Mouse (Mus musculus) hindbrain, embryonic 16.5 days (tissue): Measurements from ENCODE around the gene Cwc22. TPM values are rescaled to one million over a fixed set of nuclear protein-coding genes. Genes with fewer than 3 reads are reported as not detected.

ENCODE experiments used
- ATAC-seq: fragments of 200-750 bp; cut with Nextera tagmentation; 2 replicates; pipeline ENCODE4 v1.8.0; 2017; ENCODE audit warnings: moderate TSS enrichment, moderate library complexity
- H3K27ac ChIP-seq: fragments of 300-500 bp; sonication (generic); 2 replicates; pipeline ENCODE4 v1.5.1; 2014; ENCODE audit warnings: low read depth, mild to moderate bottlenecking, control low read depth, low read length, moderate library complexity
- H3K27me3 ChIP-seq: fragments of 300-500 bp; sonication (generic); replicated peaks from 2 replicates; pipeline ENCODE4 v1.6.1; 2014; ENCODE audit warnings: low read length; ENCODE audit not compliant: control insufficient read depth, insufficient read depth
- H3K36me3 ChIP-seq: fragments of 300-500 bp; sonication (generic); 2 replicates; pipeline ENCODE4 v1.6.1; 2014; ENCODE audit warnings: mild to moderate bottlenecking, low read length, moderate library complexity, mixed read lengths; ENCODE audit not compliant: control insufficient read depth, insufficient read depth
- H3K4me1 ChIP-seq: fragments of 300-500 bp; sonication (generic); 2 replicates; pipeline ENCODE4 v1.6.1; 2014; ENCODE audit warnings: low read depth, low read length; ENCODE audit not compliant: control insufficient read depth, insufficient read depth
- H3K4me2 ChIP-seq: fragments of 300-500 bp; sonication (generic); 2 replicates; pipeline ENCODE4 v1.6.1; 2014; ENCODE audit warnings: mild to moderate bottlenecking, low read length, control low read depth, moderate library complexity
- H3K4me3 ChIP-seq: fragments of 300-500 bp; sonication (generic); 2 replicates; pipeline ENCODE4 v1.5.1; 2014; ENCODE audit warnings: mild to moderate bottlenecking, low read length, control low read depth, moderate library complexity
- H3K9ac ChIP-seq: fragments of 300-500 bp; sonication (generic); 2 replicates; pipeline ENCODE4 v1.6.1; 2014; ENCODE audit warnings: low read depth, mild to moderate bottlenecking, control low read depth, low read length, moderate library complexity
- H3K9me3 ChIP-seq: fragments of 300-500 bp; sonication (generic); 2 replicates; pipeline ENCODE4 v1.6.1; 2014; ENCODE audit warnings: mild to moderate bottlenecking, low read length, moderate library complexity; ENCODE audit not compliant: control insufficient read depth
- WGBS: fragments of 180-500 bp; shearing (Covaris S2); extraction: QIAGEN DNeasy Blood & Tissue Kit; methylation state at CpG from one replicate; pipeline ENCODE4 v1.1.7; 2014; 5-methylcytosine and 5-hydroxymethylcytosine counted together
- polyA plus RNA-seq: library from polyadenylated mRNA; unstranded; fragments of >200 nt; fragmentation: Nextera tagmentation; extraction: Ambion mirVana; gene quantifications from 2 replicates; pipeline ENCODE4 v1.2.1, GENCODE M21; 2015

The Cwc22 gene
- polyA plus RNA-seq, 1 experiment from 2014 or later = 18.7 TPM

DNA sequence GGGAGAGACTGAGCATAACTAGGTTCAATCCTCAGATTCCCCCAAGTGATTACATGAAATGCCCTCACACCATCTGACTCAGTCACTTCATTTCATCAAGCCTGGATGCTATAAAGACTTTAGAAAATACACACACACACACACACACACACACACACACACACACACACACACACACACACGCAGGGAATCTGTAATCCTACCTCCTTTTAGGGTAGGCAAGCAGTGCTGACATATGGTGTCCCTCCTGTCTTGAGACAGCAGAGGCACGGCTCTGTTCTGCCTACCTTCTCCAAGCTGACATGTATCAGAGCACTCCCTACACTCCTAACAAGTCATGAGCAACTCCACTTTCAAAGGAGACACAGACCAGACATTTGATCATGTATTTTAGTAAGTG is 32.5 kb downstream of the Cwc22 start:
- no peak for ATAC-seq
- H3K4me3 ChIP-seq = no peak overlapping the region
- H3K9ac ChIP-seq = no peak overlapping the region
- no peaks in the 10 kb centered on the region for H3K4me1 ChIP-seq
- H3K9me3 ChIP-seq = no peaks in the 10 kb centered on the region
- H3K27me3 ChIP-seq = no peaks in the 10 kb centered on the region
- no peak overlapping the region for H3K4me2 ChIP-seq
- H3K27ac ChIP-seq = no peak overlapping the region
- H3K36me3 ChIP-seq = peaks cover 23% of the 10 kb centered on the region; the same call in 1 of the 2 replicates
- 76% methylated on average over 2 of the region's 2 CpGs for WGBS

GRCm38 (mm10) chr2:77912197-77912596 is 34.0 kb downstream of the Cwc22 start:
- ATAC-seq = no peak
- 92% methylated on average over 4 of the region's 4 CpGs for WGBS
- Histone ChIP-seq H3K36me3 (peaks cover 23% of the 10 kb centered on the region; the same call in 1 of the 2 replicates), H3K9me3 (no peaks in the 10 kb centered on the region), H3K4me2 (no peak overlapping the region), H3K27me3 (no peaks in the 10 kb centered on the region), H3K9ac (no peak overlapping the region), H3K4me3 (no peak overlapping the region), H3K4me1 (no peaks in the 10 kb centered on the region), H3K27ac (no peak overlapping the region)

DNA sequence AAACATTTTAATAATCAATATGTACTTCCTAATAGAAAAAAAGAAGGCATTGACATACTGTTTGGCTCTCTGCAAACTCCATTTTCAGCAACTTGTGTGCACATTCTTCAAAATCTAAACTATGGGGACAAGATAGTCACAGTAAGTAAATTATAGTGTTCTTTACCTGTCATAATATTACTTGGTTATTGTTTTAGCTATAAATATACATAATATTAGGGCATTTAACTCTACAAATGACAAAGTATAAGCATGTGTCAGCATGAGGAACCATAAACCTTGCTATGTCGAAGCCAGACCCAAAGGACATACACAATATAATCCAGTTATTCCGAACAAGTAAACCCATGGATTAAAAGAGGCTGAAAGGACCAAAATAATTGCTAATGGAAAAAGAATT is 34.7 kb downstream of the Cwc22 start:
- ATAC-seq = no peak
- 97% methylated on average over 2 of the region's 2 CpGs for WGBS
- H3K36me3 ChIP-seq = peaks cover 25% of the 10 kb centered on the region; the same call in 1 of the 2 replicates
- no peak overlapping the region for H3K27ac ChIP-seq
- H3K4me1 ChIP-seq = no peaks in the 10 kb centered on the region
- no peaks in the 10 kb centered on the region for H3K27me3 ChIP-seq
- H3K9ac ChIP-seq = no peak overlapping the region
- H3K4me2 ChIP-seq = no peak overlapping the region
- no peaks in the 10 kb centered on the region for H3K9me3 ChIP-seq
- no peak overlapping the region for H3K4me3 ChIP-seq

- WGBS = 88% methylated on average over 3 of the region's 3 CpGs
- Histone ChIP-seq H3K36me3 (peaks cover 22% of the 10 kb centered on the region; the same call in 1 of the 2 replicates), H3K4me2 (no peak overlapping the region), H3K27ac (no peak overlapping the region), H3K27me3 (no peaks in the 10 kb centered on the region), H3K4me1 (no peaks in the 10 kb centered on the region), H3K4me3 (no peak overlapping the region), H3K9me3 (no peaks in the 10 kb centered on the region), H3K9ac (no peak overlapping the region)
- no peak for ATAC-seq
These were observed 36.0 kb downstream of the Cwc22 start for GRCm38 (mm10) chr2:77910216-77910615.

DNA sequence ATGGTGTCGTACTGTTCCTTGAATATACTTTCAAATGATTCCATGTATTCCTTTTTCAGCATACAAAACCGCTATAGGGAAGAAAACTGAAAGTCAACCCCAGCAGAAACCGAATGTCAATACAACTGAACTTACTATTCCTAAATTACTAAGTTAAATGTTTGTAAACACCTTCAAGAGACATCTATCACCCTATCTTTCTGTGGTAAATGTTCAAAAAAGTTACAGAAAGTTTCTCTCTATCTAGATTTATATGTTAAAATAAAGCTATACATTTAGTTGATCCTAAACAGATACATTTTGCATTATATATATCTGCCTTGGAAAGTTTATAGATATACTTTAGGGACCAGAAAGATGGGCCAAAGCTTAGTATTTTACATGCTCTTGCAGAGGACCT is 39.0 kb downstream of the Cwc22 start:
- no peak overlapping the region for H3K4me2 ChIP-seq

DNA sequence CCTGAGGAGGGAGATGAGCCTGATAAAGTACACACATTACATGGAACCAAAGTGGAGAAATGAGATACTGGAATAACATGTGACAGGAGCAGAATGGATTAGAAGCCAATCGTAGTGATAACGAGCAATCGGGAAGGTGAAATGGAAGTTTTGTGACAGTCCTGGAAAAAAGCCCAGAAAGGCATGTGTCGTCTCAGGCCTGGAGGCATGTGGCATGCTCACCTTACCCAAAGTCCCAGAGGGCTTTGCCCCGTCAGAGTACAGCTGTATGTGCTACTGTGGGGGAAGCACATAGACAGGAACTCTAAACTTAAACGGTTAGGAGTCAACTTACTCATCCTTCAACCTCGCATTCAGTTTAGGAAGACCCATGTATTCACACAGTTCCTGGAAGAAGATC is 41.2 kb downstream of the Cwc22 start:
- Histone ChIP-seq H3K4me1 (no peaks in the 10 kb centered on the region), H3K36me3 (peaks cover 20% of the 10 kb centered on the region), H3K4me2 (no peak overlapping the region), H3K9me3 (no peaks in the 10 kb centered on the region), H3K4me3 (no peak overlapping the region), H3K9ac (no peak overlapping the region), H3K27ac (no peak overlapping the region), H3K27me3 (no peaks in the 10 kb centered on the region)
- no peak for ATAC-seq
- WGBS = 85% methylated on average over 7 of the region's 7 CpGs

More for the DNA sequence above, 39.0 kb downstream of the Cwc22 start:
- no peak for ATAC-seq
- Histone ChIP-seq H3K27me3 (no peaks in the 10 kb centered on the region), H3K27ac (no peak overlapping the region), H3K4me1 (no peaks in the 10 kb centered on the region), H3K36me3 (peaks cover 24% of the 10 kb centered on the region), H3K9ac (no peak overlapping the region), H3K9me3 (no peaks in the 10 kb centered on the region), H3K4me3 (no peak overlapping the region)
- 93% methylated on average over 3 of the region's 3 CpGs for WGBS

DNA sequence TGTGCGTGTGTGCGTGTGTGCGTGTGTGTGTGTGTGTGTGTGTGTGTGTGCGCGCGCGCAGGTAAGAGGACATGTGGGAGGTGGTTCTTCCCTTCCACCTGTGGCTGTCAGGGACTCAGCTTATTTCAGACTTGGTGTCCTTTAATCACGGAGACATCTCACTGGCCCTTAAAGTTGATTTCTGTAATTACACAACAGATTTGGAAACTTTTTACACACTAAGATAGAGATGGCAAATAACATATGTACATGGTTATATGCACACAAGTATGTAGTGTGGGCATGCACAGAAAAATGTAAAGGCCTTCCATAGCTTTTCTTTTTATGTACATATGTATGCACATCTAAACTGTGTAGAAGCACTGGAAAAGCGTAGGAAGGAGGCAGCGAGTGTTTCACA is 41.7 kb downstream of the Cwc22 start:
- Histone ChIP-seq H3K27ac (no peak overlapping the region), H3K27me3 (no peaks in the 10 kb centered on the region), H3K4me1 (no peaks in the 10 kb centered on the region), H3K4me3 (no peak overlapping the region), H3K36me3 (peaks cover 21% of the 10 kb centered on the region), H3K9me3 (no peaks in the 10 kb centered on the region), H3K4me2 (no peak overlapping the region), H3K9ac (no peak overlapping the region)
- 93% methylated on average over 10 of the region's 10 CpGs for WGBS
- ATAC-seq = no peak

- H3K9ac ChIP-seq = no peak overlapping the region
- peaks cover 25% of the 10 kb centered on the region for H3K36me3 ChIP-seq
- no peak for ATAC-seq
- no peaks in the 10 kb centered on the region for H3K27me3 ChIP-seq
- no peaks in the 10 kb centered on the region for H3K4me1 ChIP-seq
- no peak overlapping the region for H3K4me3 ChIP-seq
- 96% methylated on average over 9 of the region's 9 CpGs for WGBS
- H3K27ac ChIP-seq = no peak overlapping the region
- no peak overlapping the region for H3K4me2 ChIP-seq
- H3K9me3 ChIP-seq = no peaks in the 10 kb centered on the region
These were observed 42.2 kb downstream of the Cwc22 start for GRCm38 (mm10) chr2:77903979-77904378.

- Histone ChIP-seq H3K9me3 (no peaks in the 10 kb centered on the region), H3K9ac (no peak overlapping the region), H3K4me2 (no peak overlapping the region), H3K27me3 (no peaks in the 10 kb centered on the region), H3K4me1 (no peaks in the 10 kb centered on the region), H3K4me3 (no peak overlapping the region), H3K36me3 (peaks cover 25% of the 10 kb centered on the region), H3K27ac (no peak overlapping the region)
- no peak for ATAC-seq
- 92% methylated on average over 3 of the region's 3 CpGs for WGBS
These were observed 43.1 kb downstream of the Cwc22 start for GRCm38 (mm10) chr2:77903098-77903497.

- Histone ChIP-seq H3K36me3 (peaks cover 22% of the 10 kb centered on the region), H3K9ac (no peak overlapping the region), H3K4me3 (no peak overlapping the region), H3K27ac (no peak overlapping the region), H3K4me2 (no peak overlapping the region), H3K27me3 (no peaks in the 10 kb centered on the region), H3K9me3 (no peaks in the 10 kb centered on the region), H3K4me1 (no peaks in the 10 kb centered on the region)
- 96% methylated on average over 5 of the region's 5 CpGs for WGBS
- ATAC-seq = no peak
These were observed 44.9 kb downstream of the Cwc22 start for GRCm38 (mm10) chr2:77901269-77901668.
